Mouse (Mus musculus): Measurements from ENCODE around the gene Pelp1.

- TF ChIP-seq CTCF (IDR thresholded peaks at IDR 0.05; ENCODE audit: extremely low read depth, insufficient read depth, insufficient read length, insufficient replicate concordance), result no peak
- TF ChIP-seq POLR2A (IDR thresholded peaks at IDR 0.05; ENCODE audit: low read depth, low read length), result no peak
These were observed 34.1 kb upstream of the Pelp1 start for GRCm38 (mm10) chr11:70443964-70444363.

Measured in spleen, adult 2 months (tissue).